Mouse (Mus musculus) thymus, adult 2 months (tissue): ENCODE measurements around the gene Armc5. TPM values are rescaled to one million over a fixed set of nuclear protein-coding genes. Genes with fewer than 3 reads are reported as not detected.

Experiments
- DNase-seq: peaks from one replicate; pipeline ENCODE4 v3.0.0; 2021
- H3K27ac ChIP-seq: fragments of 200-500 bp; 2 replicates; pipeline ENCODE4 v1.5.1; 2012; ENCODE audit warnings: low read length, control low read depth; ENCODE audit not compliant: control insufficient read depth, insufficient read depth
- H3K27me3 ChIP-seq: fragments of 200-500 bp; 2 replicates; pipeline ENCODE4 v1.6.1; 2012; ENCODE audit warnings: mild to moderate bottlenecking, low read length, moderate library complexity, mixed read lengths; ENCODE audit not compliant: control insufficient read depth, insufficient read depth
- H3K36me3 ChIP-seq: fragments of 200-500 bp; 2 replicates; pipeline ENCODE4 v1.6.1; 2012; ENCODE audit warnings: mild to moderate bottlenecking, low read length, moderate library complexity; ENCODE audit not compliant: control insufficient read depth, insufficient read depth
- H3K4me1 ChIP-seq: fragments of 200-500 bp; replicated peaks from 2 replicates; pipeline ENCODE4 v1.6.1; 2012; ENCODE audit warnings: low read length; ENCODE audit not compliant: control insufficient read depth, insufficient read depth
- H3K4me3 ChIP-seq: fragments of 200-500 bp; 2 replicates; pipeline ENCODE4 v1.5.1; 2012; ENCODE audit warnings: mild to moderate bottlenecking, low read length, control low read depth, moderate library complexity; ENCODE audit not compliant: control insufficient read depth, insufficient read depth
- CTCF ChIP-seq: fragments of 200-500 bp; IDR thresholded peaks from 2 replicates; pipeline ENCODE4 v1.5.1; 2012; ENCODE audit warnings: mild to moderate bottlenecking, control low read depth, low read length, moderate library complexity, borderline replicate concordance; ENCODE audit not compliant: control insufficient read depth, poor library complexity, insufficient read depth; ENCODE audit errors: extremely low read depth
- POLR2A ChIP-seq: fragments of 200-500 bp; IDR thresholded peaks from 2 replicates; pipeline ENCODE4 v1.6.1; 2012; ENCODE audit warnings: mild to moderate bottlenecking, low read length, control low read depth, moderate library complexity; ENCODE audit not compliant: control insufficient read depth, poor library complexity, insufficient read depth; ENCODE audit errors: extremely low read depth
- WGBS: fragments of 180-500 bp; shearing (Covaris S2); methylation state at CpG from one replicate; pipeline ENCODE4 v1.1.7; 2018; 5-methylcytosine and 5-hydroxymethylcytosine counted together
- polyA plus RNA-seq: library from polyadenylated mRNA; depleted of rRNA; stranded (reverse); fragments of >200 nt; gene quantifications from 2 replicates; pipeline ENCODE4 v1.2.3, GENCODE M21; 2012

Gene Armc5
- polyA plus RNA-seq, 1 experiment, result 68.6 TPM

DNA sequence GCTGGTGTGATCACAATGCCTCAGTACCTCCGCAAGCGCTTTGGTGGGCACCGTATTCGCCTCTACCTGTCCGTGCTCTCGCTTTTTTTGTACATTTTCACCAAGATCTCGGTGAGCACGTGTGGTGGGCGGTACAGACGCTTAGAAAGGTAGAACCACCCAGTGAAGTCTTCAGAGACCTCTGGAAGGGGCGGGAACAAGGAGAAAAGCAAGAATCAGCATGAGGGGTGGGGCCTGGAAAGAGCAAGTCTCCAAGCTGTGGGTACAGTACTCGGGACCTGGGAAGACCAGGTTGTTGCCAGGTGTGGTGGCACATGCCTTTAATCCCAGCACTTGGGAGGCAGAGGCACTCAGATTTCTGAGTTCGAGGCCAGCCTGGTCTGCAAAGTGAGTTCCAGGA lies 30.2 kb downstream of the Armc5 start:
- no peak for DNase-seq

DNA sequence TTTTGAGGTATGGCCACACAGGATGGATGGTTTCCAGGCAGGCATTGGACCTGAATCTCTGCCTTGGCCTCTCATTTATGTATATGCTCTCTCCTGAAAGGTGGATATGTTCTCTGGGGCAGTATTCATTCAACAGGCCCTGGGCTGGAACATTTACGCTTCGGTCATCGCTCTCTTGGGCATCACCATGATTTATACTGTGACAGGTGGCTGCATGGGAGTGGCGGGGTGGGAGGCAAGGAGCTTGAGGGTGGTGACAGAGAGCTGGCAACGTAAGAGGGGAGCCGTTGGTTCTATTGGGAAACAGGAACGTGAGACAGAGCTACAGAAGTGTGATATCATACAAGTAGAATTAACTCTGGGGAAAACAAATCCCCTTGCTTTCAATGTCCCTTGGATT lies 30.7 kb downstream of the Armc5 start:
- 88% methylated on average over 7 of the region's 7 CpGs for WGBS
- TF ChIP-seq CTCF (no peak), POLR2A (no peak)

More for the DNA sequence above, 30.2 kb downstream of the Armc5 start:
- Histone ChIP-seq H3K27ac (no peak overlapping the region), H3K4me1 (no peaks in the 10 kb centered on the region), H3K4me3 (no peak overlapping the region), H3K36me3 (peaks cover 4% of the 10 kb centered on the region; the same call in 1 of the 2 replicates), H3K27me3 (no peaks in the 10 kb centered on the region)
- WGBS, result 71% methylated on average over 13 of the region's 13 CpGs
- TF ChIP-seq POLR2A (no peak), CTCF (no peak)

DNA sequence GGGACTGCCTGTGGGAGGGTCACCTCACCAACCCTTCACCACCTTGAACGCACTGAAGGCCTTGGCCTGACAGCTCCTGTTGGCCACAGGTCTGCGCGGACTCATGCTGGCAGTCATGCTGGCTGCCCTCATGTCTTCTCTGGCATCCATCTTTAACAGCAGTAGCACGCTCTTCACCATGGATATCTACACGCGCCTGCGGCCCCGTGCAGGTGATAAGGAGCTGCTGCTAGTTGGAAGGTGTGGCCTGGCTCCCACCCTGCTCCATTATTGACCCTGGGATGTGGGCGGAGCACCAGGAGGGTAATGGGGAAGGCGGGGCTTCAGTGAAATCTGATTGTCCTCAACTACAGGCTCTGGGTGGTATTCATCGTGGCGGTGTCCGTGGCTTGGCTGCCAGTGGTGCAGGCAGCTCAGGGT lies 33.3 kb downstream of the Armc5 start:
- no peak for TF ChIP-seq POLR2A
- no peak for TF ChIP-seq CTCF
- H3K36me3 ChIP-seq, result peaks cover 4% of the 10 kb centered on the region
- no peak overlapping the region for H3K27ac ChIP-seq
- H3K27me3 ChIP-seq, result no peaks in the 10 kb centered on the region
- no peaks in the 10 kb centered on the region for H3K4me1 ChIP-seq
- DNase-seq, result no peak
- H3K4me3 ChIP-seq, result no peak overlapping the region
- WGBS, result 85% methylated on average over 13 of the region's 13 CpGs

More for the DNA sequence above, 30.7 kb downstream of the Armc5 start:
- Histone ChIP-seq H3K36me3 (peaks cover 4% of the 10 kb centered on the region; the same call in 1 of the 2 replicates), H3K27ac (no peak overlapping the region), H3K4me1 (no peaks in the 10 kb centered on the region), H3K27me3 (no peaks in the 10 kb centered on the region), H3K4me3 (no peak overlapping the region)
- no peak for DNase-seq

DNA sequence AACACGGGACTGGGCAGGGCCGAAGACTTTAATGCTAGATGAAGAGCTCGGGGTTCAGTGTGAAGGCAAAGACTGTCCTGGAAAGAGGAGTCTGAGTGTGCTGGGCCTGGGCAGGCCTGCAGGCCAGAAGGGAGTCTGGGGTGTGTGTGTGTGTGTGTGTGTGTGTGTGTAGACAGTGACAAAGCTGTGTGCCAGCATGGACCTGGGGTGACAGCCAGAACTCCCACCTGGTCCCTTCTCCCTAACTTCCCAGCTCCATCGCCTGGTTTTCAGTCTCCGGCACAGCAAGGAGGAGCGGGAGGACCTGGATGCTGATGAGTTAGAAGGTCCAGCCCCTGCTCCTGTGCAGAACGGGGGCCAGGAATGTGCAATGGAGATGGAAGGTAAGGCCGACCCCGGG lies 34.4 kb downstream of the Armc5 start:
- no peak for DNase-seq
- no peaks in the 10 kb centered on the region for H3K4me1 ChIP-seq
- TF ChIP-seq POLR2A, result no peak
- no peak for TF ChIP-seq CTCF
- no peaks in the 10 kb centered on the region for H3K27me3 ChIP-seq
- H3K4me3 ChIP-seq, result no peak overlapping the region
- peaks cover 8% of the 10 kb centered on the region for H3K36me3 ChIP-seq
- H3K27ac ChIP-seq, result no peak overlapping the region
- WGBS, result 95% methylated on average over 9 of the region's 9 CpGs

DNA sequence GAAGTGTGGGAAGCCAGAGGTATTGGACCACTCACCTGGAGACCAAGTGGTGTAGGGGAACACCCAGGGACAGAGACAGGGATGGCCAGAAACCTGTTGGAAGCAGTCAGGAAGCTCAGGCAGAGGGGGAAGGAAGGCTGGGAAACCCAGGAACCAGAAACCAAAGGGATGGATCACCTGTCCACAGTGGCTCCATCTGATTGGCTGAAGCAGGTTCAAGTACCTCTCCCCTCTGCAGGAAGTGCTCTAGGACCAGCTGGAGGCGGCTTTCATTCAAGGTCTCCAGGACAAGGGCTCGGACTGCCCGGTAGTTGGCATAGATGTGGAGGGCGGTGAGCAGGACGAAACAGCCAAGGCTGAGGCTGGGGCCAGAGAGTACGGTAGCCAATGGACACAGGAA lies 38.9 kb downstream of the Armc5 start:
- WGBS, result 94% methylated on average over 6 of the region's 6 CpGs
- H3K36me3 ChIP-seq, result peaks cover 8% of the 10 kb centered on the region
- no peak for DNase-seq
- TF ChIP-seq CTCF (no peak), POLR2A (no peak)
- no peak overlapping the region for H3K27ac ChIP-seq
- H3K27me3 ChIP-seq, result no peaks in the 10 kb centered on the region
- no peaks in the 10 kb centered on the region for H3K4me1 ChIP-seq
- H3K4me3 ChIP-seq, result no peak overlapping the region

DNA sequence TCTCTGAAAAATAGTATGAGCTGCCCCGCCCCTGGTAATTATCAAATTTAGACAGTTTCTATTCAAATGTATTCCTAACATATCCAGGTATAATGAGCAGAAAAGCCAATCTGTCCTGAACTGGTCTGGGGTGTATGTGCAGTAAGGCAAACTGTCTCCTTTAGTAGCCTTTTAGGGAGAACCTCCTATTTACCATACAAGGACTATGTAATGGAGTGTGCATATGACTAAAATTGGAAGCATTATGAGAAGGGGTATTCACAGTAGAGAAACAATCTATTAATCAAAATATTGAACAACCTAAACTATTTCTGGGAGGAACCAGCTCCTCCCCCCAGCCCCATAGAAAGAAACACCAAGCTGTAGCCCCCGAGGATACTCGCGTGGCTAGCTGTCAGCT lies 42.6 kb downstream of the Armc5 start:
- no peaks in the 10 kb centered on the region for H3K4me1 ChIP-seq
- no peaks in the 10 kb centered on the region for H3K27me3 ChIP-seq
- TF ChIP-seq CTCF (no peak), POLR2A (no peak)
- peaks cover 5% of the 10 kb centered on the region for H3K36me3 ChIP-seq
- 97% methylated on average over 4 of the region's 4 CpGs for WGBS
- DNase-seq, result no peak
- no peak overlapping the region for H3K27ac ChIP-seq
- no peak overlapping the region for H3K4me3 ChIP-seq

DNA sequence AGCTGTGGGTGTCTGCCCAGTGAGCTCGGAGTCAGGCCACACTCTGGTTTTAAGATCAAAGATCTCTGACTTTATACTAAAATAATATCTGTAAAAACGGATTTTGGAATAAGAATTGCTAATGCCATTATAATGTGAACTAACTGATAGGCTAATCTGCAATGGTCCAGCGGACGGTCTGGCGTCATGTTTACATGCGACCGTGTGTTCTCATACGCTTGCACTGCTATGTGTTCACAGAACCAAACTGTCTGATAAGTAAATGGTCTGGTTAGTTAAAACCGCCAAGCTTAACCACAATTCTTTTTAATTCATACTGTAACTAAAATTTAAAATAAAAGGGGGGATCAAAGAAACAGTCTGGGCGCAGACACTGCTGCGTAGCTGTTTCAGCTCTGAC lies 44.6 kb downstream of the Armc5 start:
- H3K4me1 ChIP-seq, result no peaks in the 10 kb centered on the region
- TF ChIP-seq POLR2A (no peak), CTCF (no peak)
- H3K27me3 ChIP-seq, result no peaks in the 10 kb centered on the region
- no peak for DNase-seq
- H3K36me3 ChIP-seq, result no peaks in the 10 kb centered on the region; the same call in none of the 2 replicates
- no peak overlapping the region for H3K27ac ChIP-seq
- WGBS, result 96% methylated on average over 11 of the region's 11 CpGs
- no peak overlapping the region for H3K4me3 ChIP-seq
